In genomic region chr15:102074070-102074731, GRCm38 (mm10) we compare ENCODE assay signal across 8 mouse cellular contexts. TPM values are rescaled to one million over a fixed set of nuclear protein-coding genes. Genes with fewer than 3 reads are reported as not detected.
DNase-seq lines count a peak whose midpoint lies in the region; ATAC-seq and TF ChIP-seq lines count a peak whose summit lies in the region.

No protein-coding gene starts in this region.

- peak; percentile 59 for DNase-seq in G1E (ENCODE audit: low spot score)
- peak; percentile 66 for DNase-seq in cerebellum, adult 11 months
- DNase-seq in heart, postnatal 14 days = peak; percentile 64 to 69
- DNase-seq in layer of hippocampus, adult 8-10 months (ENCODE audit: low spot score in 2 of 2) = peak; percentile 55 to 56
- peak; percentile 74 for DNase-seq in lung, embryonic 14.5 days
- peak; percentile 63 to 71 for DNase-seq in thymus, postnatal 10 days (ENCODE audit: low spot score in 2 of 2)

- no peaks in the 10 kb centered on the region for H3K9me3 ChIP-seq in G1E (replicated peaks)
- H3K9me3 ChIP-seq in forebrain, embryonic 13.5 days (replicated peaks) = no peaks in the 10 kb centered on the region
- no peaks in the 10 kb centered on the region for H3K9me3 ChIP-seq in lung, embryonic 14.5 days (ENCODE audit: low read depth, low read length)

- H3K27me3 ChIP-seq in G1E (ENCODE audit: insufficient read depth, low read length) = peaks cover 8% of the 10 kb centered on the region; the same call in 1 of the 2 replicates
- peaks cover 11% of the 10 kb centered on the region; the same call in 1 of the 2 replicates for H3K27me3 ChIP-seq in forebrain, embryonic 13.5 days
- H3K27me3 ChIP-seq in lung, embryonic 14.5 days (ENCODE audit: insufficient read depth, low read length) = no peaks in the 10 kb centered on the region

- peak overlapping the region; percentile 97 for H3K4me3 ChIP-seq in G1E (ENCODE audit: low read depth, low read length)
- peak overlapping the region; percentile 94 for H3K4me3 ChIP-seq in forebrain, embryonic 13.5 days
- peak overlapping the region; percentile 72 for H3K4me3 ChIP-seq in lung, embryonic 14.5 days (ENCODE audit: low read depth, low read length)
- peak overlapping the region; percentile 83 for H3K4me3 ChIP-seq in olfactory bulb, adult 2 months (ENCODE audit: insufficient read depth, low read depth, low read length)

- peaks cover 40% of the 10 kb centered on the region for H3K4me1 ChIP-seq in G1E (ENCODE audit: insufficient read depth, low read depth, low read length)
- peaks cover 28% of the 10 kb centered on the region for H3K4me1 ChIP-seq in forebrain, embryonic 13.5 days
- peaks cover 8% of the 10 kb centered on the region; the same call in 1 of the 2 replicates for H3K4me1 ChIP-seq in lung, embryonic 14.5 days (ENCODE audit: insufficient read depth)
- peaks cover 2% of the 10 kb centered on the region; the same call in 1 of the 2 replicates for H3K4me1 ChIP-seq in olfactory bulb, adult 2 months (ENCODE audit: control insufficient read depth, insufficient read depth, low read length)

- WGBS in forebrain, embryonic 13.5 days = under 1% methylated on average over 52 of the region's 57 CpGs
- under 1% methylated on average over 57 of the region's 57 CpGs for WGBS in lung, embryonic 14.5 days
- WGBS in olfactory bulb, adult 2 months = under 1% methylated on average over 56 of the region's 57 CpGs

- H3K4me2 ChIP-seq in forebrain, embryonic 13.5 days = peak overlapping the region; percentile 90
- H3K4me2 ChIP-seq in lung, embryonic 14.5 days = peak overlapping the region; percentile 89

- peaks cover 28% of the 10 kb centered on the region for H3K36me3 ChIP-seq in G1E (replicated peaks)
- H3K36me3 ChIP-seq in forebrain, embryonic 13.5 days (ENCODE audit: poor library complexity, severe bottlenecking) = no peaks in the 10 kb centered on the region
- H3K36me3 ChIP-seq in lung, embryonic 14.5 days (ENCODE audit: insufficient read depth) = 0 out of 2 replicates have a peak, but pooled peaks cover 3% of the 10 kb centered on the region

- intact Hi-C loops in heart, postnatal 14 days (cut with DNase I) = no loop called here

- ATAC-seq in G1E (ENCODE audit: extremely low read depth, insufficient number of reproducible peaks, low FRiP score, poor library complexity, severe bottlenecking) = 0 out of 2 replicates have a peak, but pooled peaks have one; percentile 5
- ATAC-seq in forebrain, embryonic 13.5 days = peak; percentile 46
- peak; percentile 50 for ATAC-seq in lung, embryonic 14.5 days (ENCODE audit: insufficient read depth)

- no peak for TF ChIP-seq POLR2A in olfactory bulb, adult 2 months (IDR thresholded peaks at IDR 0.05; ENCODE audit: insufficient read depth, low read depth, low read length)

- H3K9ac ChIP-seq in forebrain, embryonic 13.5 days = peak overlapping the region; percentile 95
- H3K9ac ChIP-seq in lung, embryonic 14.5 days = peak overlapping the region; percentile 97

- H3K27ac ChIP-seq in forebrain, embryonic 13.5 days = peak overlapping the region; percentile 94
- peak overlapping the region; percentile 89 for H3K27ac ChIP-seq in lung, embryonic 14.5 days (ENCODE audit: low read depth)
- peak overlapping the region; percentile 81 for H3K27ac ChIP-seq in olfactory bulb, adult 2 months (ENCODE audit: insufficient read depth, low read depth, low read length)

- no peak for TF ChIP-seq CTCF in G1E (IDR thresholded peaks at IDR 0.05; ENCODE audit: low read depth, low read length)
- TF ChIP-seq CTCF in lung, embryonic 14.5 days (IDR thresholded peaks at IDR 0.05; ENCODE audit: low read depth) = no peak
- TF ChIP-seq CTCF in olfactory bulb, adult 2 months (IDR thresholded peaks at IDR 0.05; ENCODE audit: insufficient read depth, low read depth, low read length) = no peak

RNA-seq across cellular contexts. Expression of gene Eif4b, which starts 0.6 kb away (rescaled TPM):
- total RNA-seq in G1E (2014; fragmentation: Nextera tagmentation) (196 and 223 TPM in 2 replicates), G1E (2017) (409 and 435 TPM in 2 replicates)
- 353 and 439 TPM in 2 replicates for polyA plus RNA-seq in G1E (2012)
- polyA plus RNA-seq in forebrain, embryonic 13.5 days (2015; fragmentation: Nextera tagmentation; extraction: Ambion mirVana) = 90.5 and 102 TPM in 2 replicates
- 100 to 1,000 TPM; 130 to 147 TPM for total RNA-seq in heart, postnatal 14 days (2021)
- total RNA-seq in layer of hippocampus, adult 8-10 months (2022) = 100 to 1,000 TPM; 175 to 212 (median 192) TPM
- 134 and 137 TPM in 2 replicates for polyA plus RNA-seq in lung, embryonic 14.5 days (2014; fragmentation: Nextera tagmentation; extraction: Ambion mirVana)
- polyA plus RNA-seq in olfactory bulb, adult 2 months (2012; ENCODE audit: insufficient read depth, insufficient read length, low replicate concordance, missing spikeins) = 618 TPM in 1 of 2 replicates, not detected in the other

RNA-seq across cellular contexts. Expression of gene Tns2, which starts 26.0 kb away (rescaled TPM):
- total RNA-seq in G1E (2014; fragmentation: Nextera tagmentation) (3.8 TPM in 1 of 2 replicates, not detected in the other), G1E (2017) (0.41 and 2.3 TPM in 2 replicates)
- polyA plus RNA-seq in G1E (2012) = 0.55 and 0.63 TPM in 2 replicates
- 4.5 and 6.7 TPM in 2 replicates for polyA plus RNA-seq in forebrain, embryonic 13.5 days (2015; fragmentation: Nextera tagmentation; extraction: Ambion mirVana)
- total RNA-seq in heart, postnatal 14 days (2021) = 100 to 1,000 TPM; 119 to 121 TPM
- total RNA-seq in layer of hippocampus, adult 8-10 months (2022) = 10 to 100 TPM; 22.4 to 26.9 (median 24.8) TPM
- 48.3 and 56.9 TPM in 2 replicates for polyA plus RNA-seq in lung, embryonic 14.5 days (2014; fragmentation: Nextera tagmentation; extraction: Ambion mirVana)
- not detected in 2 replicates for polyA plus RNA-seq in olfactory bulb, adult 2 months (2012; ENCODE audit: insufficient read depth, insufficient read length, low replicate concordance, missing spikeins)

RNA-seq across cellular contexts. Expression of gene Krt18, which starts 46.2 kb away (rescaled TPM):
- not detected in 2 replicates for total RNA-seq in G1E (2014; fragmentation: Nextera tagmentation)
- total RNA-seq in G1E (2017) = not detected in 2 replicates
- 0.04 TPM in 1 of 2 replicates, not detected in the other for polyA plus RNA-seq in G1E (2012)
- 2.4 and 6.3 TPM in 2 replicates for polyA plus RNA-seq in forebrain, embryonic 13.5 days (2015; fragmentation: Nextera tagmentation; extraction: Ambion mirVana)
- 10 to 100 TPM in 1 of 2 experiments, 1 to 10 TPM in 1; 4.9 to 10.4 TPM for total RNA-seq in heart, postnatal 14 days (2021)
- 1 to 10 TPM in 2 of 4 experiments, under 1 TPM in 1, not detected in 1; 0.23 to 2.4 (median 2.3) TPM for total RNA-seq in layer of hippocampus, adult 8-10 months (2022)
- 148 TPM in 2 replicates for polyA plus RNA-seq in lung, embryonic 14.5 days (2014; fragmentation: Nextera tagmentation; extraction: Ambion mirVana)
- polyA plus RNA-seq in olfactory bulb, adult 2 months (2012; ENCODE audit: insufficient read depth, insufficient read length, low replicate concordance, missing spikeins) = not detected in 2 replicates

Comparison
In these comparisons a context has a peak if more than half of its experiments do, and no peak if none do; other contexts are left out.
1. Peak in every context shown above with its lines: DNase-seq, ATAC-seq, H3K4me3 ChIP-seq and H3K27ac ChIP-seq.